Mouse (Mus musculus) brain, embryonic 14.5 days (tissue): ENCODE measurements around the gene Aldh3b2.

ENCODE experiments used
- CTCF ChIP-seq: fragments of 200-500 bp; IDR thresholded peaks from 2 replicates; pipeline ENCODE4 v1.5.1; 2012; ENCODE audit warnings: inconsistent platforms, mild to moderate bottlenecking, moderate library complexity, borderline replicate concordance; ENCODE audit not compliant: insufficient read depth, insufficient read length; ENCODE audit errors: extremely low read depth
- POLR2A ChIP-seq: fragments of 200-500 bp; IDR thresholded peaks from 2 replicates; pipeline ENCODE4 v1.6.1; 2012; ENCODE audit warnings: mild to moderate bottlenecking, inconsistent platforms, borderline replicate concordance; ENCODE audit not compliant: poor library complexity, insufficient read depth, insufficient read length, severe bottlenecking; ENCODE audit errors: extremely low read depth

- TF ChIP-seq POLR2A (no peak), CTCF (no peak)
Measured at GRCm38 (mm10) chr19:3942315-3942714, 29.8 kb upstream of the Aldh3b2 start.
